Mouse (Mus musculus): ENCODE data around the gene Mtg2. TPM values are rescaled to one million over a fixed set of nuclear protein-coding genes. Genes with fewer than 3 reads are reported as not detected.

Mtg2 gene
- polyA plus RNA-seq, 1 experiment from 2014 or later: 38.1 TPM

- ATAC-seq: 0 out of 2 replicates have a peak, but pooled peaks have one; percentile 18
- Histone ChIP-seq H3K27me3 (replicated peaks; ENCODE audit: control insufficient read depth, insufficient read depth, low read length) (peaks cover 30% of the 10 kb centered on the region), H3K4me2 (ENCODE audit: low read length) (no peak overlapping the region), H3K9ac (replicated peaks; ENCODE audit: low read depth, low read length) (no peak overlapping the region), H3K27ac (ENCODE audit: low read length) (no peak overlapping the region), H3K4me3 (replicated peaks; ENCODE audit: low read length) (no peak overlapping the region), H3K4me1 (replicated peaks; ENCODE audit: control insufficient read depth, insufficient read depth, low read length) (peaks cover 32% of the 10 kb centered on the region), H3K9me3 (ENCODE audit: control insufficient read depth, low read length) (no peaks in the 10 kb centered on the region), H3K36me3 (ENCODE audit: control insufficient read depth, insufficient read depth) (no peaks in the 10 kb centered on the region)
- WGBS: 38% methylated on average over 5 of the region's 5 CpGs
Observed at GRCm38 (mm10) chr2:180098167-180098566, 27.8 kb downstream of the Mtg2 start.

DNA sequence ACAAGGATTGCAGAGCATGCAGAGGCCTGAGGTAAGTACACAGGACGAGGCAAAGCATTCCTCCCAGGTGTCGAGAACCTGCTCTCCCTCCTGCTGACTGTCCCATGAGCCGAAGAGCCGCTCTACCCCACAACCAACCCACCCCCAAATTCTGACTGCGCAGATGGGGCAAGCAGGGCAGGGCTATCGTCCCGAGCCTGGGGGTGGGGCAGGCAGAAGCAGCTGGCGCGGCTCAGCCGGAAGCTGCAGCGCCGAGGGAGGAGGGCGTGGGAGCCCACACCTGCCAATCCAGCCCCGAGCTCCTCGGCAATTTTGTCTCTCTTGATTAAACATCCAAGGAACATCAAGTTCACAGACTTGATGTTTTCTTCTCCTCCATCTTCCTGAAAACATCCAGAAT, 29.1 kb downstream of the Mtg2 start:
- WGBS: 12% methylated on average over 15 of the region's 15 CpGs
- ATAC-seq: no peak
- H3K4me2 ChIP-seq (ENCODE audit: low read length): peak overlapping the region; percentile 35
- no peak overlapping the region for H3K27ac ChIP-seq (ENCODE audit: low read length)
- peaks cover 40% of the 10 kb centered on the region for H3K27me3 ChIP-seq (replicated peaks; ENCODE audit: control insufficient read depth, insufficient read depth, low read length)
- H3K9ac ChIP-seq (replicated peaks; ENCODE audit: low read depth, low read length): no peak overlapping the region
- H3K4me3 ChIP-seq (replicated peaks; ENCODE audit: low read length): no peak overlapping the region
- no peaks in the 10 kb centered on the region for H3K36me3 ChIP-seq (ENCODE audit: control insufficient read depth, insufficient read depth)
- H3K9me3 ChIP-seq (ENCODE audit: control insufficient read depth, low read length): no peaks in the 10 kb centered on the region
- peaks cover 45% of the 10 kb centered on the region for H3K4me1 ChIP-seq (replicated peaks; ENCODE audit: control insufficient read depth, insufficient read depth, low read length)

DNA sequence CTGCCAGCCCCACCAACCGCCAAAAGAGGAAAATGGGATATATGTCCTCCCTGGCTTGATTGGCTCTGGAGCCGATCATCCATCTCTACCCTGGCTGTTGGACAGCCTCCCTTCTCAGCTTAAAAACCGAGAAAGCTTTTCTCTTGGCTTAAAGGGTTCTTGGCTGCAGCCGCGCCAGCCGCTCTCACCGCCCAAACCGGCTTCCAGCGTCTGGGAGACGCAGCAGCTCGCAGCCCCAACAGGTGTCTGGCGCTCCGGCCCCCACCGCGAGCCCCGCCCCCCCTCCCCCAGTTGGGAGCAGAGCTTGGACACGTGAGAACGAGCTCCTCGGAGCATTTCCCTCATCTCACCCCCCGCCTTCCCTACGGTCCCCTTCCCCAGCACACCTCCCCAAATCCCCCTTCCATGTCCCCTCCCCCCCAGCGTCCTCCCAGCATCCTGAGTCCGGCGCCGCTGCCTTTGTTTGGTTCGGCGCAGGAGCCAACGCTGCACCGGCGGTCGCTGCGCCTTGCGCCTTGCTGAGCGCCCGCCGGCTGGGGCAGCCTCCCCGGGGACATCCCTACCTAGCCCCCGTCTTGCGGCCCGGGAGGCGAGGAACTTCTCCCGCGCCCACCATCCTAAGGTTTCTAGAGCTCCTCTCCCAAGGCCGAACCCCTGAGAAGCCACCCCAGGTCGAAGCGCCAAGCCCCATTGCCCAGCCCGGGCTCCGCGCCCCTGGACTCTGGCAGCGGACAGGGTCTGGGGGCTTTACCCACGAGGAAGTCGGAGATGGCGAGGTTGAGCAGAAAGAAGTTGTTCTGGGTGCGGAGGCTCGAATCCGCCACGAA, 33.0 kb downstream of the Mtg2 start:
- peak; percentile 13; the same call in 1 of the 2 replicates for ATAC-seq
- Histone ChIP-seq H3K36me3 (ENCODE audit: control insufficient read depth, insufficient read depth) (no peaks in the 10 kb centered on the region), H3K4me3 (replicated peaks; ENCODE audit: low read length) (peak overlapping the region; percentile 59), H3K9ac (replicated peaks; ENCODE audit: low read depth, low read length) (peak overlapping the region; percentile 59), H3K27ac (ENCODE audit: low read length) (no peak overlapping the region), H3K4me2 (ENCODE audit: low read length) (peak overlapping the region; percentile 94), H3K9me3 (ENCODE audit: control insufficient read depth, low read length) (no peaks in the 10 kb centered on the region), H3K27me3 (replicated peaks; ENCODE audit: control insufficient read depth, insufficient read depth, low read length) (peaks cover 50% of the 10 kb centered on the region), H3K4me1 (replicated peaks; ENCODE audit: control insufficient read depth, insufficient read depth, low read length) (peaks cover 35% of the 10 kb centered on the region)
- 0% methylated on average over 56 of the region's 57 CpGs for WGBS

DNA sequence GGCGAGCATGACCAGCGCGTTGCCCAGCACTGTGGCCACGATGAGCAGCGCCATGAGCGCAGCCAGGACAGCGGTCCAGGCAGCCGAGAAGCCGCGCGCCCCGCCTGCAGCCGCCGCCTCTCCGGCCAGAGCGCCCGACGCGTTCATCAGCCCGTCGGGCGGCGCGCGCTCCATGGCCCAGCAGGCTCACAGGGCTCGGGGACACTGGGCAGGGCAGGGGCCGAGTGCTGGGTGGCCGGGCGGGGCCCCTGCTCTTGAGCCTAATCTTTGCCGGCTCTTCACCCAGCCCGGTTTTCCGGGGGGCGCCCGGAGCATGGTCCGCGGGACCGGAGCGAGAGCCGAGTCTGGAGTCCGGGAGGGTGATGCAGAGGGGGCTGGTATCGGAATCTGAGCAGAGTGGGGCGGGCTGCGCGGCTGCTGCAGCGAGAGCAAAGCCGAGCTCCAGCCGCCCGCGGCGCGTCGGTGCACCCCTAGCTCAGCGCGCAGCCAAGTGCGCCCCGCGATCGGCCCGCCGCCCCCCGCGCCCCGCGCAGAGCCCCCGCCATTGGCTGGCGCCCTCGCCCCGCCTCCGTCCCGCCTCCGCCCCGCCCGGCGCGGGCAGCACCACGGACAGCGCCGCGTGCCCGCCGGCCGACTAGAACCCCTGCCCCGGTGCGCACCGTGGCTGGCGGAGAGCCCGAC, 33.7 kb downstream of the Mtg2 start, which contains the start of gene Hrh3:
TSS of gene Hrh3 (minus strand) at position 511 of the 681 bp plus-strand sequence.
- Histone ChIP-seq H3K4me2 (ENCODE audit: low read length) (peak within 1 kb of the TSS; percentile 94), H3K4me3 (replicated peaks; ENCODE audit: low read length) (peak within 1 kb of the TSS; percentile 59), H3K27me3 (replicated peaks; ENCODE audit: control insufficient read depth, insufficient read depth, low read length) (peaks cover 48% of the 10 kb centered on the region), H3K9me3 (ENCODE audit: control insufficient read depth, low read length) (no peaks in the 10 kb centered on the region), H3K9ac (replicated peaks; ENCODE audit: low read depth, low read length) (peak within 1 kb of the TSS; percentile 59), H3K4me1 (replicated peaks; ENCODE audit: control insufficient read depth, insufficient read depth, low read length) (peaks cover 35% of the 10 kb centered on the region), H3K36me3 (ENCODE audit: control insufficient read depth, insufficient read depth) (no peaks in the 10 kb centered on the region), H3K27ac (ENCODE audit: low read length) (no peak within 1 kb of the TSS)
- peak; percentile 80 for ATAC-seq
- whole genome bisulfite sequencing: under 1% methylated on average over 65 of the region's 87 CpGs

- Histone ChIP-seq H3K27ac (ENCODE audit: low read length) (no peak overlapping the region), H3K9ac (replicated peaks; ENCODE audit: low read depth, low read length) (peak overlapping the region; percentile 59), H3K27me3 (replicated peaks; ENCODE audit: control insufficient read depth, insufficient read depth, low read length) (peaks cover 48% of the 10 kb centered on the region), H3K4me1 (replicated peaks; ENCODE audit: control insufficient read depth, insufficient read depth, low read length) (peaks cover 29% of the 10 kb centered on the region), H3K36me3 (ENCODE audit: control insufficient read depth, insufficient read depth) (no peaks in the 10 kb centered on the region), H3K4me2 (ENCODE audit: low read length) (peak overlapping the region; percentile 94), H3K9me3 (ENCODE audit: control insufficient read depth, low read length) (no peaks in the 10 kb centered on the region), H3K4me3 (replicated peaks; ENCODE audit: low read length) (peak overlapping the region; percentile 59)
- no peak for ATAC-seq
- WGBS: 8% methylated on average over 24 of the region's 24 CpGs
Observed at GRCm38 (mm10) chr2:180104659-180105377, 34.4 kb downstream of the Mtg2 start.

- no peak overlapping the region for H3K9ac ChIP-seq (replicated peaks; ENCODE audit: low read depth, low read length)
- H3K9me3 ChIP-seq (ENCODE audit: control insufficient read depth, low read length): no peaks in the 10 kb centered on the region
- no peak overlapping the region for H3K4me2 ChIP-seq (ENCODE audit: low read length)
- peaks cover 43% of the 10 kb centered on the region for H3K27me3 ChIP-seq (replicated peaks; ENCODE audit: control insufficient read depth, insufficient read depth, low read length)
- H3K36me3 ChIP-seq (ENCODE audit: control insufficient read depth, insufficient read depth): no peaks in the 10 kb centered on the region
- 24% methylated on average over 8 of the region's 8 CpGs for WGBS
- no peak overlapping the region for H3K4me3 ChIP-seq (replicated peaks; ENCODE audit: low read length)
- no peak overlapping the region for H3K27ac ChIP-seq (ENCODE audit: low read length)
- H3K4me1 ChIP-seq (replicated peaks; ENCODE audit: control insufficient read depth, insufficient read depth, low read length): peaks cover 25% of the 10 kb centered on the region
- no peak for ATAC-seq
Observed at GRCm38 (mm10) chr2:180105441-180106190, 35.2 kb downstream of the Mtg2 start.

DNA sequence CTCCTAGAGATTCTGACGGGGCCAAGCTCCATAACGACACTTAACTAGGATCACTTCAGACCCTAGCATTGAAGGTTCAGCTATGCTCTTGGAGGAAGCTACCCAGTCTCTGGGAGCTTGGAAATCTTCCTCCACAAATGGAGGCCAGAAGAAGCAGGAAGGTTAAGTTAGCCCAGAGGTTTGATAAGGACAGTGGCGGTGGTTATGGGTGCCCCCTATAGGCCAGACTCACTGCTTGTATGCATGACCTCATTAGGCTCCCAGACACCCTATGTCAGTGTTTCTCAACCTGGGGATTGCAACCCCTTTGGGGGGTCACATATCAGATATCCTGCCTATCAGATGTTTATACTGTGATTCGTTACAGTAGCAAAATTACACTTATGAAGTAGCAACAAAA, 36.7 kb downstream of the Mtg2 start:
- Histone ChIP-seq H3K4me1 (replicated peaks; ENCODE audit: control insufficient read depth, insufficient read depth, low read length) (peaks cover 25% of the 10 kb centered on the region), H3K9ac (replicated peaks; ENCODE audit: low read depth, low read length) (no peak overlapping the region), H3K9me3 (ENCODE audit: control insufficient read depth, low read length) (no peaks in the 10 kb centered on the region), H3K4me2 (ENCODE audit: low read length) (no peak overlapping the region), H3K27me3 (replicated peaks; ENCODE audit: control insufficient read depth, insufficient read depth, low read length) (peaks cover 32% of the 10 kb centered on the region), H3K27ac (ENCODE audit: low read length) (no peak overlapping the region), H3K36me3 (ENCODE audit: control insufficient read depth, insufficient read depth) (no peaks in the 10 kb centered on the region), H3K4me3 (replicated peaks; ENCODE audit: low read length) (no peak overlapping the region)
- ATAC-seq: no peak
- WGBS: 66% methylated on average over 4 of the region's 4 CpGs

- no peak overlapping the region for H3K4me3 ChIP-seq (replicated peaks; ENCODE audit: low read length)
- peaks cover 20% of the 10 kb centered on the region for H3K27me3 ChIP-seq (replicated peaks; ENCODE audit: control insufficient read depth, insufficient read depth, low read length)
- H3K9me3 ChIP-seq (ENCODE audit: control insufficient read depth, low read length): no peaks in the 10 kb centered on the region
- peaks cover 18% of the 10 kb centered on the region for H3K4me1 ChIP-seq (replicated peaks; ENCODE audit: control insufficient read depth, insufficient read depth, low read length)
- ATAC-seq: no peak
- no peak overlapping the region for H3K9ac ChIP-seq (replicated peaks; ENCODE audit: low read depth, low read length)
- H3K36me3 ChIP-seq (ENCODE audit: control insufficient read depth, insufficient read depth): no peaks in the 10 kb centered on the region
- WGBS: 64% methylated on average over 6 of the region's 6 CpGs
- H3K27ac ChIP-seq (ENCODE audit: low read length): no peak overlapping the region
- no peak overlapping the region for H3K4me2 ChIP-seq (ENCODE audit: low read length)
Observed at GRCm38 (mm10) chr2:180108285-180108684, 37.9 kb downstream of the Mtg2 start.
